Mouse (Mus musculus) lung, embryonic 15.5 days (tissue): ENCODE results near the gene Tat. TPM values are rescaled to one million over a fixed set of nuclear protein-coding genes. Genes with fewer than 3 reads are reported as not detected.
A peak's percentile ranks its signal among the peaks of the same experiment; 100 is the strongest.

Experiments
- ATAC-seq: fragments of 200-750 bp; cut with Nextera tagmentation; 2 replicates; pipeline ENCODE4 v1.8.0; 2017; ENCODE audit warnings: moderate number of reproducible peaks, borderline replicate concordance; ENCODE audit not compliant: low FRiP score, low TSS enrichment; ENCODE audit errors: extremely low read depth
- H3K27ac ChIP-seq: fragments of 300-500 bp; sonication (generic); 2 replicates; pipeline ENCODE4 v1.5.1; 2015; ENCODE audit warnings: moderate library complexity, mild to moderate bottlenecking, inconsistent platforms
- H3K27me3 ChIP-seq: fragments of 300-500 bp; sonication (generic); 2 replicates; pipeline ENCODE4 v1.6.1; 2015; ENCODE audit warnings: inconsistent platforms
- H3K36me3 ChIP-seq: fragments of 300-500 bp; sonication (generic); 2 replicates; pipeline ENCODE4 v1.6.1; 2015; ENCODE audit warnings: inconsistent platforms
- H3K4me1 ChIP-seq: fragments of 300-500 bp; sonication (generic); 2 replicates; pipeline ENCODE4 v1.6.1; 2015; ENCODE audit warnings: inconsistent platforms
- H3K4me2 ChIP-seq: fragments of 300-500 bp; sonication (generic); 2 replicates; pipeline ENCODE4 v1.6.1; 2015; ENCODE audit warnings: inconsistent platforms, mild to moderate bottlenecking, moderate library complexity
- H3K4me3 ChIP-seq: fragments of 300-500 bp; sonication (generic); 2 replicates; pipeline ENCODE4 v1.5.1; 2015; ENCODE audit warnings: mild to moderate bottlenecking, inconsistent platforms
- H3K9ac ChIP-seq: fragments of 300-500 bp; sonication (generic); 2 replicates; pipeline ENCODE4 v1.6.1; 2015; ENCODE audit warnings: inconsistent platforms
- H3K9me3 ChIP-seq: fragments of 300-500 bp; sonication (generic); 2 replicates; pipeline ENCODE4 v1.6.1; 2016; ENCODE audit warnings: inconsistent platforms
- WGBS: fragments of 180-500 bp; shearing (Covaris S2); methylation state at CpG from one replicate; pipeline ENCODE4 v1.1.7; 2015; 5-methylcytosine and 5-hydroxymethylcytosine counted together
- polyA plus RNA-seq: library from polyadenylated mRNA; unstranded; fragments of >200 nt; fragmentation: Nextera tagmentation; extraction: Ambion mirVana; gene quantifications from 2 replicates; pipeline ENCODE4 v1.2.1, GENCODE M21; 2015

Gene Tat
- 0.09 TPM in 1 of 2 replicates, not detected in the other for polyA plus RNA-seq

- Histone ChIP-seq H3K9me3 (no peaks in the 10 kb centered on the region), H3K36me3 (no peaks in the 10 kb centered on the region), H3K27me3 (no peaks in the 10 kb centered on the region), H3K4me2 (no peak within 1 kb of the TSS), H3K4me3 (no peak within 1 kb of the TSS), H3K27ac (no peak within 1 kb of the TSS), H3K4me1 (no peaks in the 10 kb centered on the region), H3K9ac (no peak within 1 kb of the TSS)
- ATAC-seq: no peak
- 71% methylated on average over 8 of the region's 8 CpGs for WGBS
Measured at GRCm38 (mm10) chr8:109990224-109990623, at the start of gene Tat. TSS of gene Tat (plus strand) at chr8:109990437.

- Histone ChIP-seq H3K27ac (peak overlapping the region; percentile 31; the same call in 1 of the 2 replicates), H3K4me2 (no peak overlapping the region), H3K4me1 (peaks cover 2% of the 10 kb centered on the region; the same call in 1 of the 2 replicates), H3K4me3 (no peak overlapping the region), H3K36me3 (peaks cover 25% of the 10 kb centered on the region), H3K27me3 (no peaks in the 10 kb centered on the region), H3K9ac (no peak overlapping the region), H3K9me3 (no peaks in the 10 kb centered on the region)
- 51% methylated on average over 2 of the region's 2 CpGs for WGBS
- no peak for ATAC-seq
Measured at GRCm38 (mm10) chr8:109941606-109942360, 48.5 kb upstream of the Tat start.

GRCm38 (mm10) chr8:109945153-109945632 is 45.0 kb upstream of the Tat start:
- peaks cover 8% of the 10 kb centered on the region; the same call in 1 of the 2 replicates for H3K4me1 ChIP-seq
- 45% methylated on average over 9 of the region's 9 CpGs for WGBS
- no peak overlapping the region for H3K9ac ChIP-seq
- no peak overlapping the region for H3K4me3 ChIP-seq
- peaks cover 26% of the 10 kb centered on the region for H3K27me3 ChIP-seq
- H3K36me3 ChIP-seq: peaks cover 10% of the 10 kb centered on the region
- H3K9me3 ChIP-seq: no peaks in the 10 kb centered on the region
- no peak for ATAC-seq
- no peak overlapping the region for H3K27ac ChIP-seq
- no peak overlapping the region for H3K4me2 ChIP-seq

- Histone ChIP-seq H3K4me3 (no peak overlapping the region), H3K9ac (no peak overlapping the region), H3K27me3 (peaks cover 26% of the 10 kb centered on the region), H3K9me3 (no peaks in the 10 kb centered on the region), H3K4me1 (peaks cover 8% of the 10 kb centered on the region; the same call in 1 of the 2 replicates), H3K36me3 (peaks cover 5% of the 10 kb centered on the region), H3K27ac (no peak overlapping the region), H3K4me2 (no peak overlapping the region)
- ATAC-seq: no peak
- 66% methylated on average over 7 of the region's 7 CpGs for WGBS
Measured at GRCm38 (mm10) chr8:109945694-109946093, 44.5 kb upstream of the Tat start.

GRCm38 (mm10) chr8:109946272-109946671 is 44.0 kb upstream of the Tat start:
- no peak overlapping the region for H3K4me3 ChIP-seq
- ATAC-seq: no peak
- H3K27ac ChIP-seq: no peak overlapping the region
- no peaks in the 10 kb centered on the region for H3K36me3 ChIP-seq
- H3K4me1 ChIP-seq: peaks cover 8% of the 10 kb centered on the region; the same call in 1 of the 2 replicates
- WGBS: 78% methylated on average over 7 of the region's 7 CpGs
- H3K4me2 ChIP-seq: no peak overlapping the region
- H3K9ac ChIP-seq: no peak overlapping the region
- peaks cover 26% of the 10 kb centered on the region for H3K27me3 ChIP-seq
- H3K9me3 ChIP-seq: no peaks in the 10 kb centered on the region

GRCm38 (mm10) chr8:109947447-109948284 is 42.6 kb upstream of the Tat start:
- ATAC-seq: peak; percentile 59
- Histone ChIP-seq H3K27me3 (peaks cover 26% of the 10 kb centered on the region), H3K36me3 (no peaks in the 10 kb centered on the region), H3K9me3 (no peaks in the 10 kb centered on the region), H3K4me1 (peaks cover 5% of the 10 kb centered on the region; the same call in 1 of the 2 replicates), H3K9ac (peak overlapping the region; percentile 22; the same call in 1 of the 2 replicates), H3K4me3 (peak overlapping the region; percentile 26), H3K4me2 (peak overlapping the region; percentile 55), H3K27ac (no peak overlapping the region)
- WGBS: 4% methylated on average over 26 of the region's 26 CpGs

GRCm38 (mm10) chr8:109948285-109948564 is 42.0 kb upstream of the Tat start:
- H3K9me3 ChIP-seq: no peaks in the 10 kb centered on the region
- peak overlapping the region; percentile 22; the same call in 1 of the 2 replicates for H3K9ac ChIP-seq
- H3K4me2 ChIP-seq: peak overlapping the region; percentile 55
- no peak overlapping the region for H3K27ac ChIP-seq
- peaks cover 26% of the 10 kb centered on the region for H3K27me3 ChIP-seq
- H3K36me3 ChIP-seq: no peaks in the 10 kb centered on the region
- H3K4me3 ChIP-seq: peak overlapping the region; percentile 26
- no peak for ATAC-seq
- peaks cover 5% of the 10 kb centered on the region; the same call in 1 of the 2 replicates for H3K4me1 ChIP-seq
- 5% methylated on average over 19 of the region's 19 CpGs for WGBS

- no peak overlapping the region for H3K9ac ChIP-seq
- H3K27me3 ChIP-seq: peaks cover 26% of the 10 kb centered on the region
- no peak overlapping the region for H3K4me2 ChIP-seq
- H3K4me3 ChIP-seq: no peak overlapping the region
- peaks cover 7% of the 10 kb centered on the region for H3K4me1 ChIP-seq
- WGBS: 55% methylated on average over 7 of the region's 7 CpGs
- no peak overlapping the region for H3K27ac ChIP-seq
- ATAC-seq: no peak
- no peaks in the 10 kb centered on the region for H3K36me3 ChIP-seq
- no peaks in the 10 kb centered on the region for H3K9me3 ChIP-seq
Measured at GRCm38 (mm10) chr8:109952171-109952570, 38.1 kb upstream of the Tat start.

GRCm38 (mm10) chr8:109954486-109954948 is 35.7 kb upstream of the Tat start:
- Histone ChIP-seq H3K27ac (no peak overlapping the region), H3K4me3 (no peak overlapping the region), H3K27me3 (peaks cover 7% of the 10 kb centered on the region; the same call in 1 of the 2 replicates), H3K4me1 (peaks cover 15% of the 10 kb centered on the region), H3K4me2 (no peak overlapping the region), H3K9me3 (no peaks in the 10 kb centered on the region), H3K36me3 (no peaks in the 10 kb centered on the region), H3K9ac (no peak overlapping the region)
- 60% methylated on average over 13 of the region's 13 CpGs for WGBS
- no peak for ATAC-seq

- Histone ChIP-seq H3K4me3 (no peak overlapping the region), H3K4me1 (peaks cover 24% of the 10 kb centered on the region), H3K9ac (no peak overlapping the region), H3K27ac (peak overlapping the region; percentile 13; the same call in 1 of the 2 replicates), H3K36me3 (no peaks in the 10 kb centered on the region), H3K9me3 (no peaks in the 10 kb centered on the region), H3K27me3 (peaks cover 23% of the 10 kb centered on the region), H3K4me2 (peak overlapping the region; percentile 26; the same call in 1 of the 2 replicates)
- ATAC-seq: peak; percentile 46; the same call in 1 of the 2 replicates
- WGBS: 10% methylated on average over 16 of the region's 16 CpGs
Measured at GRCm38 (mm10) chr8:109957167-109958028, 32.8 kb upstream of the Tat start.

GRCm38 (mm10) chr8:109958036-109958655 is 32.1 kb upstream of the Tat start:
- H3K9me3 ChIP-seq: no peaks in the 10 kb centered on the region
- no peaks in the 10 kb centered on the region for H3K36me3 ChIP-seq
- no peak overlapping the region for H3K9ac ChIP-seq
- no peak for ATAC-seq
- H3K4me1 ChIP-seq: peaks cover 24% of the 10 kb centered on the region
- peak overlapping the region; percentile 76 for H3K27ac ChIP-seq
- peaks cover 30% of the 10 kb centered on the region for H3K27me3 ChIP-seq
- 18% methylated on average over 12 of the region's 12 CpGs for WGBS
- H3K4me2 ChIP-seq: no peak overlapping the region
- no peak overlapping the region for H3K4me3 ChIP-seq
